Mouse (Mus musculus) neural tube, embryonic 14.5 days (tissue): ENCODE results near the gene Ccnd1. TPM values are rescaled to one million over a fixed set of nuclear protein-coding genes. Genes with fewer than 3 reads are reported as not detected.

Experiments used
- ATAC-seq: fragments of 200-750 bp; cut with Nextera tagmentation; 2 replicates; pipeline ENCODE4 v1.8.0; 2017; ENCODE audit warnings: low read depth, mild to moderate bottlenecking, moderate TSS enrichment, moderate library complexity
- H3K27ac ChIP-seq: fragments of 300-500 bp; sonication (generic); 2 replicates; pipeline ENCODE4 v1.5.1; 2014; ENCODE audit warnings: low read depth, mild to moderate bottlenecking, control low read depth, low read length, moderate library complexity, mixed read lengths
- H3K27me3 ChIP-seq: fragments of 300-500 bp; sonication (generic); 2 replicates; pipeline ENCODE4 v1.6.1; 2014; ENCODE audit warnings: low read length; ENCODE audit not compliant: control insufficient read depth, insufficient read depth
- H3K36me3 ChIP-seq: fragments of 300-500 bp; sonication (generic); 2 replicates; pipeline ENCODE4 v1.6.1; 2014; ENCODE audit warnings: low read length, mixed read lengths; ENCODE audit not compliant: control insufficient read depth, insufficient read depth
- H3K4me1 ChIP-seq: fragments of 300-500 bp; sonication (generic); 2 replicates; pipeline ENCODE4 v1.6.1; 2014; ENCODE audit warnings: low read length; ENCODE audit not compliant: control insufficient read depth, insufficient read depth
- H3K4me2 ChIP-seq: fragments of 300-500 bp; sonication (generic); 2 replicates; pipeline ENCODE4 v1.6.1; 2014; ENCODE audit warnings: mild to moderate bottlenecking, low read depth, low read length, control low read depth
- H3K4me3 ChIP-seq: fragments of 300-500 bp; sonication (generic); 2 replicates; pipeline ENCODE4 v1.5.1; 2014; ENCODE audit warnings: low read depth, low read length, control low read depth, mixed read lengths
- H3K9ac ChIP-seq: fragments of 300-500 bp; sonication (generic); replicated peaks from 2 replicates; pipeline ENCODE4 v1.6.1; 2014; ENCODE audit warnings: low read depth, mild to moderate bottlenecking, control low read depth, low read length, mixed read lengths
- H3K9me3 ChIP-seq: fragments of 300-500 bp; sonication (generic); 2 replicates; pipeline ENCODE4 v1.6.1; 2016; ENCODE audit warnings: low read length; ENCODE audit not compliant: control insufficient read depth
- WGBS: fragments of 180-500 bp; shearing (Covaris S2); extraction: QIAGEN DNeasy Blood & Tissue Kit; methylation state at CpG from one replicate; pipeline ENCODE4 v1.1.7; 2014; 5-methylcytosine and 5-hydroxymethylcytosine counted together
- polyA plus RNA-seq: library from polyadenylated mRNA; unstranded; fragments of >200 nt; fragmentation: Nextera tagmentation; extraction: Ambion mirVana; gene quantifications from 2 replicates; pipeline ENCODE4 v1.2.1, GENCODE M21; 2014

Ccnd1 gene
- 12.1 and 17.9 TPM in 2 replicates for polyA plus RNA-seq

DNA sequence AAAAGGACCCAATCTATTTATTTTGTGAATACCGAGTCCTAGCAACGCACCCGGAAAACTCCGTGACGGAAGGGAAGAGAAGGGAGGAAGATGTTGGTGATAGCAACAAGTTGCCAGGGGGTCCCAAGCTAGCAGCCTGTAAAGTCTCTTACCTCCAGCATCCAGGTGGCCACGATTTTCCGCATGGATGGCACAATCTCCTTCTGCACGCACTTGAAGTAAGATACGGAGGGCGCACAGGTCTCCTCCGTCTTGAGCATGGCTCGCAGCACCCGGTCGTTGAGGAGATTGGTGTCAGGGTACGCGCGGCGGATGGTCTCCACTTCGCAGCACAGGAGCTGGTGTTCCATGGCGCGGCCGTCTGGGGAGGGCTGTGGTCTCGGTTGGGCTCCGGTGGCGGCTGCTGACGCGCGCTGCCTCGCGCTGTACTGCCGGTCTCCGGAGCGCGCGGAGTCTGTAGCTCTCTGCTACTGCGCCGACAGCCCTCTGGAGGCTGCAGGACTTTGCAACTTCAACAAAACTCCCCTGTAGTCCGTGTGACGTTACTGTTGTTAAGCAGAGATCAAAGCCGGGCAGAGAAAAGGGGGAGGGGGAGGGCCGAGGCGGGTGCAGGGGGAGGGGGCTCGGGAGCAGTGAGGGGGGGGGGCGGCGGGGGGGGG is at the start of gene Ccnd1:
Ccnd1 (minus strand) TSS at position 582 of the 659 bp plus-strand sequence.
- H3K36me3 ChIP-seq = no peaks in the 10 kb centered on the region
- H3K27me3 ChIP-seq = peaks cover 43% of the 10 kb centered on the region
- WGBS = under 1% methylated on average over 38 of the region's 45 CpGs
- peaks cover 50% of the 10 kb centered on the region for H3K4me1 ChIP-seq
- H3K9me3 ChIP-seq = no peaks in the 10 kb centered on the region
- peak; percentile 22; the same call in 1 of the 2 replicates for ATAC-seq
- peak within 1 kb of the TSS; percentile 40 for H3K4me3 ChIP-seq
- peak within 1 kb of the TSS; percentile 48; the same call in 1 of the 2 replicates for H3K9ac ChIP-seq
- H3K4me2 ChIP-seq = peak within 1 kb of the TSS; percentile 95
- peak within 1 kb of the TSS; percentile 22; the same call in 1 of the 2 replicates for H3K27ac ChIP-seq

GRCm38 (mm10) chr7:144988856-144989255 is 49.1 kb upstream of the Ccnd1 start:
- Histone ChIP-seq H3K9ac (no peak overlapping the region), H3K9me3 (no peaks in the 10 kb centered on the region), H3K4me1 (no peaks in the 10 kb centered on the region), H3K27ac (no peak overlapping the region), H3K27me3 (no peaks in the 10 kb centered on the region), H3K4me3 (no peak overlapping the region), H3K36me3 (no peaks in the 10 kb centered on the region), H3K4me2 (no peak overlapping the region)
- 76% methylated on average over 3 of the region's 3 CpGs for WGBS
- no peak for ATAC-seq

DNA sequence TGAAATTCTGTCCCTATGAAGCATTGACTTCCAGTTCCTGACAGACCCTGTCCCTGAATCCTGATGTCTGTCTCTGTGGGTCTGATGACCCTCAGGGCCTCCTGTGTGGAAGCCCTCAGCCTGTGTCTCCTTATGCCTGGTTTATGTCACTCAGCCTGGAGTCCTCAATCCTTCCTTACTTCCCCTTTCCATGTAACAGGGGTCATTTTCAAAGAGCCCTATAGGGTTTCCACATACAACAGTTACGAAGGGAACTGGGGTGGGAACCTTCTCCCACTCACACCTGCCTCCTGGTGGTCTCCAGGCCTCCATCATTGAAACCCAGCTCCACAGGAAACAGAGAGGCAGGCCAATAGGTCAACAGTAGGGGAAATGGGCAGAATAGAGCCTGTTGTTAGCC is 45.4 kb upstream of the Ccnd1 start:
- Histone ChIP-seq H3K4me1 (no peaks in the 10 kb centered on the region), H3K36me3 (no peaks in the 10 kb centered on the region), H3K4me3 (no peak overlapping the region), H3K4me2 (no peak overlapping the region), H3K27me3 (no peaks in the 10 kb centered on the region), H3K9ac (no peak overlapping the region), H3K27ac (no peak overlapping the region), H3K9me3 (no peaks in the 10 kb centered on the region)
- 100% methylated on average over 1 of the region's 1 CpGs for WGBS
- ATAC-seq = no peak

DNA sequence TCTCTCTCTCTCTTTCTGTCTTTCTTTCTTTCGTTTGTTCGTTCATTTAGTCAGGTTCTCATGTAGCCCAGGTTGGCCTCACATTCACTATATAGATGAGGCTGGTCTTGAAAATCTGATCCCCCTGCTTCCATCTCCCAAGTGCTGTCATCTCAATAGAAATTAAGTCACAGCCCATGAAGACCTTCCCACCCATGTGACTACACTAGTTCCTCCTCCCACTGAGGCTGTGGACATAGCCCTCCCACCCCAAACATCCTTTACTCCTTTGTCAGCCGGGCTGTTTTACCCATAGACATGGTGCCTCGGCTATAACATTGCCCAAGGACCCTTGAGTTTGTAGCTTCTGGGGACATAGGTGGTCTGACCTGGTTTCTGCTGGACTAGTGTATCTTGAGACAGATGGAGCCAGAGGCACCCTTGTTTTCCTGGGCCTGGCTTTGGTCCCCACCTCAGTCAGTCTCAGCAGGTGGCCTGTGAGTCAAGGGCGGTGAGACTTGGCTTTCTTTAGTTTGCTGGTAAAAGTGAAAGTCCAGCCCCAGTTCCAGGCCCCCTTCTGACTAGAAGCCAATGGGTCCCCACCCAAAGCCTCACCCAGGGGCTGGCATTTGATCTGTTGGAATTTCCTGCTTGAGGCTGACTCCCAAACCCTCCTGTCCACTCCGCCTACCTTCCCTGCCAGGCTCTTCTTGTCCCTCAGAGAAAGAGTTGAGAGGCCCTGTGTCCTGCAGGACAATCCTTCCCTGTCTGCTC is 42.8 kb upstream of the Ccnd1 start:
- Histone ChIP-seq H3K4me1 (no peaks in the 10 kb centered on the region), H3K9ac (no peak overlapping the region), H3K27ac (no peak overlapping the region), H3K36me3 (no peaks in the 10 kb centered on the region), H3K9me3 (no peaks in the 10 kb centered on the region), H3K27me3 (no peaks in the 10 kb centered on the region), H3K4me2 (no peak overlapping the region), H3K4me3 (no peak overlapping the region)
- no peak for ATAC-seq
- 89% methylated on average over 6 of the region's 6 CpGs for WGBS

DNA sequence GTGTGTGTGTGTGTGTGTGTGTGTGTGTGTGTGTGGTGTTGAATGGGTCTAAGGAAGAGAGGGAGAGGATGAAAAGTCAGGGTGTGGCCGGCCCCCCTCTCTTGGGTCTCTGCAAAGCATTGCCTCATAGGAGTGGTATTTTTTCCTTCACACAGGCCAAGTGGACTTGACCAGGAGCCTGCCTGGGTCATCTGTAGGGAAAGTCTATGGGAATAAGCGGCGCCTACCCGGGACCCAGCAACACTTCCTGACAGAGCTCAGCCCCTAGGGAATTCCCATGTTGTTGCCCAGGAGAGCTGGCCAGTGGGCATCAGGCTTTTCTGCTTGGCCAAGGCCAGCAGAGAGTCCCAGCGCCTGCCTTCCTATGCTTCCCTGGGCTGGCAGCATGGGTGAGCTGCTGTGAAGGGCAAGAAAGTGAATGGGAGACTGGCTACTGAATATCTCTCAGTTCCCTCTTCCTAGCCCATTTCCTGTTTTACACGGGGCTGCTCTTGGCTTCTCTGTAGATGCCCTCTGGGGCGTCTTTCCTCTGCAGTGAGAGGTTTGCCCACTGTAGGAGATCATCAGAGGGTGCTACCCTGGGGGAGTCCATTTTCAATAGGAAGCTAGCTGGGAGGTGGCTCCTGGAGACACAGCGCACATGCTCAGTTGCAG is 41.8 kb upstream of the Ccnd1 start:
- no peaks in the 10 kb centered on the region for H3K36me3 ChIP-seq
- H3K4me1 ChIP-seq = no peaks in the 10 kb centered on the region
- no peak overlapping the region for H3K27ac ChIP-seq
- ATAC-seq = no peak
- H3K27me3 ChIP-seq = no peaks in the 10 kb centered on the region
- H3K9ac ChIP-seq = no peak overlapping the region
- H3K4me3 ChIP-seq = no peak overlapping the region
- 86% methylated on average over 8 of the region's 8 CpGs for WGBS
- no peak overlapping the region for H3K4me2 ChIP-seq
- no peaks in the 10 kb centered on the region for H3K9me3 ChIP-seq

GRCm38 (mm10) chr7:144979814-144980213 is 40.1 kb upstream of the Ccnd1 start:
- Histone ChIP-seq H3K4me3 (no peak overlapping the region), H3K4me2 (no peak overlapping the region), H3K9ac (no peak overlapping the region), H3K36me3 (no peaks in the 10 kb centered on the region), H3K9me3 (no peaks in the 10 kb centered on the region), H3K27ac (no peak overlapping the region), H3K27me3 (no peaks in the 10 kb centered on the region), H3K4me1 (no peaks in the 10 kb centered on the region)
- no peak for ATAC-seq
- 83% methylated on average over 5 of the region's 5 CpGs for WGBS

GRCm38 (mm10) chr7:144977121-144977520 is 37.4 kb upstream of the Ccnd1 start:
- no peak overlapping the region for H3K4me2 ChIP-seq
- H3K36me3 ChIP-seq = no peaks in the 10 kb centered on the region
- ATAC-seq = no peak
- 68% methylated on average over 2 of the region's 2 CpGs for WGBS
- H3K9ac ChIP-seq = no peak overlapping the region
- no peaks in the 10 kb centered on the region for H3K27me3 ChIP-seq
- no peak overlapping the region for H3K4me3 ChIP-seq
- no peak overlapping the region for H3K27ac ChIP-seq
- no peaks in the 10 kb centered on the region for H3K9me3 ChIP-seq
- H3K4me1 ChIP-seq = no peaks in the 10 kb centered on the region

DNA sequence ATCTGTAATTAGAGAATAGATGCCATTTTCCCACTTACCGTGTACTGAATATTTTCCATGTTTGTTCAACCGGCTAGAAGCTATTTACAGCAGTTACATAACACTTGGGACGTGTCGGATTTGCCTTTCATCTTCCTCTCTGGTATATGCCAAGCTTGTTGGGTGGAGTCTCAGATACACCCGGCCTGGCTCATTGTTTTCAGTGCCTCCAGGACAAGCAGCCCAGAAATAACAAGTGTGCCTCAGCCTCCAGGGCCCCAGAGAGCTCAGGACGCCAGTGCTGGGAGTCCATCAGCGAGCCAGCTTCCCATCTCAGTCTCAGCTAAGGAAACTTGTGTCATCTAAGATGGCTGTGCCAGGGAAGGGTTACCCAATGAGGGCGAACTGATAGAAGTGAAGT is 33.7 kb upstream of the Ccnd1 start:
- no peaks in the 10 kb centered on the region for H3K4me1 ChIP-seq
- H3K9me3 ChIP-seq = no peaks in the 10 kb centered on the region
- no peak overlapping the region for H3K9ac ChIP-seq
- no peak overlapping the region for H3K27ac ChIP-seq
- ATAC-seq = no peak
- H3K4me3 ChIP-seq = no peak overlapping the region
- no peaks in the 10 kb centered on the region for H3K27me3 ChIP-seq
- H3K36me3 ChIP-seq = no peaks in the 10 kb centered on the region
- H3K4me2 ChIP-seq = no peak overlapping the region
- WGBS = 78% methylated on average over 8 of the region's 8 CpGs

DNA sequence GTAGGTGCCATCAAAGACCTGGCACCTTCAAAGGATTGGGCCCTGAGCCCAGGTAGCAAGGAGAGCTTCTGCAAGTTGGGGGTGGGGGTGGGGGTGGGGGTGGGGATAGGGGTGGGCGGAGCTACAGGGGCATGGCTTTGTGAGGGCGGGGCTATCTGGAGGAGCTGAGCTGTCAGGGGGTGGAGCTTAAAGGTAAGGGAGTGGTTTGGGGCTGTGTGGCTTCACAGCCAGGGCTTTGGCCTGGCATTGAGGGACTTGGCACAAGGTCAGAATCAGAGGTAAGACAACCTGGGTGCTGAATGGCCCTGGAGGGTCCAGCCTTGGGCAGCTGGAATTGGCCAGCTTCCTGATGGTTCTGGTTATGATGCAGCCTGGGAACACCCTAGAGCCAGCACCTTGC is 32.0 kb upstream of the Ccnd1 start:
- WGBS = 35% methylated on average over 2 of the region's 2 CpGs
- H3K27me3 ChIP-seq = no peaks in the 10 kb centered on the region
- no peak overlapping the region for H3K4me2 ChIP-seq
- no peak for ATAC-seq
- no peak overlapping the region for H3K4me3 ChIP-seq
- H3K9me3 ChIP-seq = no peaks in the 10 kb centered on the region
- H3K36me3 ChIP-seq = no peaks in the 10 kb centered on the region
- H3K27ac ChIP-seq = no peak overlapping the region
- H3K4me1 ChIP-seq = no peaks in the 10 kb centered on the region
- no peak overlapping the region for H3K9ac ChIP-seq
